16 mouse cellular contexts compared by ENCODE assay signal in the genomic region with DNA sequence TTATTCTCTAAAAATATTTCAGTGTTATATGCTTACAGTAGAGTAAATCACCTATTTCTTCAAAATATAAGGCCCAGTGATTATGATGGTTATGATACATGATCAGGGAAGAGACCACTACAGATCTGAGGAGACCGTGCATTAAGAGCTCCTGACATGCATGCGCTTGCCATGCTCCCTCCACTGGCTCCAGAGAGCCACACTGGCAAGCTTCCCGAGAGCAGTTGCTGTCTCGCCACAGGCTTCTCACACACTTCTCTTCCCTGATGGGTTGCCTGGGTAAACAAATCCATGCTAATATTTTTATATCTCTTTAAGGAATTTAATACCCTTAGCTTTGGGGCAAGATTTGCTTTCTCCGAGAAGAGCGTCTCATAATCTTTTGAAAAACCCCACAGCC. TPM values are rescaled to one million over a fixed set of nuclear protein-coding genes. Genes with fewer than 3 reads are reported as not detected.
A peak's percentile ranks its signal among the peaks of the same experiment; 100 is the strongest.
DNase-seq lines count a peak whose midpoint lies in the region; ATAC-seq and TF ChIP-seq lines count a peak whose summit lies in the region.
"Had no signal": no experiment of that assay in that cellular context is flagged by ENCODE, and none has a peak within 500 bp of the region (broad histone marks: within the 10 kb centered on the region; RNA-seq: fewer than 3 reads in every experiment).

No protein-coding gene starts in this region.

- DNase-seq in heart, adult 11 months, result peak; percentile 51
- DNase-seq in right cerebral cortex, postnatal 4 days, result peak; percentile 3
- no peak for DNase-seq in right cerebral cortex, postnatal 36 days (ENCODE audit: low spot score in 2 of 2)
- peak; percentile 66 for DNase-seq in cerebellum, adult 9-11 months
- no peak for DNase-seq in thymus, postnatal 0 days (ENCODE audit: low spot score)
- DNase-seq in left cerebral cortex, adult 2 months (ENCODE audit: extremely low spot score in 1 of 2, low spot score in 2 of 2), result no peak
- DNase-seq: adrenal gland, postnatal 10 days; kidney, adult 2 months; kidney, postnatal 14 days; liver, postnatal 0 days; lung, postnatal 36 days had no signal

- H3K36me3 ChIP-seq in heart, embryonic 11.5 days (ENCODE audit: control insufficient read depth, insufficient read depth, low read length), result no peaks in the 10 kb centered on the region
- H3K36me3 ChIP-seq: forebrain, embryonic 15.5 days; hindbrain, embryonic 12.5 days; limb, embryonic 15.5 days had no signal

- no peaks in the 10 kb centered on the region for H3K9me3 ChIP-seq in heart, embryonic 11.5 days (replicated peaks; ENCODE audit: control insufficient read depth, low read length)
- H3K9me3 ChIP-seq: forebrain, embryonic 15.5 days; hindbrain, embryonic 12.5 days; limb, embryonic 15.5 days had no signal

- intact Hi-C loops in left cerebral cortex, adult 2 months (cut with DNase I), result no loop called here

- H3K9ac ChIP-seq in heart, embryonic 11.5 days (ENCODE audit: low read depth, low read length), result no peak overlapping the region
- H3K9ac ChIP-seq: forebrain, embryonic 15.5 days; hindbrain, embryonic 12.5 days; limb, embryonic 15.5 days; liver, postnatal 0 days had no signal

- ATAC-seq in heart, embryonic 11.5 days (replicated peaks; ENCODE audit: insufficient number of reproducible peaks, low FRiP score, low TSS enrichment), result no peak
- ATAC-seq: forebrain, embryonic 15.5 days; liver, postnatal 0 days had no signal

- TF ChIP-seq CTCF in left cerebral cortex, adult 2 months (IDR thresholded peaks at IDR 0.05), result no peak

- no peak overlapping the region for H3K27ac ChIP-seq in heart, embryonic 11.5 days (ENCODE audit: low read depth, low read length)
- H3K27ac ChIP-seq in left cerebral cortex, adult 2 months, result no peak overlapping the region
- H3K27ac ChIP-seq: forebrain, embryonic 15.5 days; hindbrain, embryonic 12.5 days; limb, embryonic 15.5 days had no signal

- H3K4me2 ChIP-seq in heart, embryonic 11.5 days, result no peak overlapping the region
- H3K4me2 ChIP-seq: forebrain, embryonic 15.5 days; hindbrain, embryonic 12.5 days; limb, embryonic 15.5 days had no signal

- H3K27me3 ChIP-seq in heart, embryonic 11.5 days (ENCODE audit: control insufficient read depth, insufficient read depth, low read length), result no peaks in the 10 kb centered on the region
- H3K27me3 ChIP-seq: forebrain, embryonic 15.5 days; hindbrain, embryonic 12.5 days; limb, embryonic 15.5 days had no signal

- WGBS in heart, embryonic 11.5 days (ENCODE audit: insufficient replicate concordance), result 78% methylated on average over 6 of the region's 6 CpGs

- no peaks in the 10 kb centered on the region for H3K4me1 ChIP-seq in heart, embryonic 11.5 days (ENCODE audit: control insufficient read depth, insufficient read depth, low read length)
- H3K4me1 ChIP-seq: forebrain, embryonic 15.5 days; hindbrain, embryonic 12.5 days; limb, embryonic 15.5 days had no signal

- H3K4me3 ChIP-seq in heart, embryonic 11.5 days (ENCODE audit: low read depth, low read length), result no peak overlapping the region
- no peak overlapping the region for H3K4me3 ChIP-seq in left cerebral cortex, adult 2 months
- H3K4me3 ChIP-seq: forebrain, embryonic 15.5 days; hindbrain, embryonic 12.5 days; limb, embryonic 15.5 days had no signal

RNA-seq across cellular contexts. Expression of gene Cntn1, which starts 50.9 kb away (rescaled TPM):
- 0.30 and 0.76 TPM in 2 replicates for polyA plus RNA-seq in heart, embryonic 11.5 days (2014; fragmentation: Nextera tagmentation; extraction: Ambion mirVana)
- 0.28 and 0.34 TPM in 2 replicates for polyA plus RNA-seq in thymus, postnatal 0 days (2015; fragmentation: Nextera tagmentation; extraction: Ambion mirVana)
- total RNA-seq in left cerebral cortex, adult 2 months (2021), result 100 to 1,000 TPM; 287 to 290 TPM
- polyA plus RNA-seq: C2C12; liver, postnatal 0 days had no signal

Comparison
In these comparisons a context has a peak if more than half of its experiments do, and no peak if none do; other contexts are left out.
1. DNase-seq: peak in heart, adult 11 months (single experiment), right cerebral cortex, postnatal 4 days (single experiment) and cerebellum, adult 9-11 months (single experiment); none in right cerebral cortex, postnatal 36 days (0 of 2), thymus, postnatal 0 days (single experiment) and left cerebral cortex, adult 2 months (0 of 2).